In the genomic region with DNA sequence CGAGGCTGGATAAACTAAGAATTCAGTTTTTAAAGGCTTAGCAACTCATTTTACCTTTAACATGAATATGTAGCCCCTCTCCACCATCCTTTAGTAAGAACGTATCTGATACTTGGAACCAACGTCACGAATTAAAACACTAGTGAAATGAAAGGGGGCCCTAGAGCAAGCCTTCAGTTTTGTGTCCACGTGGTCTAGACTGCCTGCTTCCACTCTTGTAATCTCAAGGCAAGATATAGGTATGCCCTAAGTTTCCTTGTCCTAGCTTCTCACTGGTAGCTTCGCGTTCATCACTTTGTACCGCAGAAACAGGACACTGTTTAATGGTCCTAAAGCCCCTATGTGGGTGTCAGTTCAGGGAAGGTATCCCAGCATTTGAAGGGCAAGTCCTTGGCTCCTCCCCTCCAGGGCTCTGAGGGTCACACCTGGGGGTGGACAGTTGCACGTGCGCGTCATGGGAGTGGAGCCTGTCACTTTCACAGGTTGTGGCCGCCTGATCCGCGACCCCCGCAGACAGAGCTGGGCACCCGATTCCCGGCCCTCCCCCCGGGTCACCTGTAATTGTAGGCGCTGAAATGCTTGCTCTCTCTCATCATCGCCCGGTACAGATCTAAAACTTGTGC, we compare ENCODE assay signal across 8 mouse cellular contexts. TPM values are rescaled to one million over a fixed set of nuclear protein-coding genes. Genes with fewer than 3 reads are reported as not detected.
DNase-seq lines count a peak whose midpoint lies in the region; ATAC-seq lines count a peak whose summit lies in the region.

No protein-coding gene starts in this region.

- ATAC-seq in hindbrain, embryonic 16.5 days, result peak; percentile 21
- peak; percentile 52 for ATAC-seq in megakaryocyte progenitor cell, adult 5-6 weeks (replicated peaks; ENCODE audit: poor library complexity)

- peak overlapping the region; percentile 85 for H3K9ac ChIP-seq in hindbrain, embryonic 16.5 days (ENCODE audit: low read depth, low read length)

- 8% methylated on average over 21 of the region's 21 CpGs for WGBS in hindbrain, embryonic 16.5 days

- DNase-seq in T-cell, adult 2 months (ENCODE audit: low spot score), result peak; percentile 18
- peak; percentile 75 for DNase-seq in cerebellum, adult 9-11 months
- peak; percentile 11 to 35 for DNase-seq in frontal cortex, adult 2 months (ENCODE audit: extremely low spot score in 1 of 2, low spot score in 1 of 2)
- peak; percentile 22 to 63 for DNase-seq in left cerebral cortex, postnatal 10 days (ENCODE audit: extremely low spot score in 1 of 2, low spot score in 2 of 2)
- DNase-seq in right cerebral cortex, postnatal 36 days (ENCODE audit: low spot score in 2 of 2), result peak; percentile 14 to 27
- DNase-seq in Muller cell, postnatal 12 days (ENCODE audit: inconsistent ontology term), result no peak

- H3K27me3 ChIP-seq in hindbrain, embryonic 16.5 days (replicated peaks; ENCODE audit: control insufficient read depth, insufficient read depth, low read length), result no peaks in the 10 kb centered on the region

- intact Hi-C loops in left cerebral cortex, postnatal 10 days (cut with DNase I), result loop anchor here (5.0 kb wide), 1 partner anchor 99 kb away; no protein-coding TSS in a partner anchor

- peaks cover 13% of the 10 kb centered on the region for H3K4me1 ChIP-seq in hindbrain, embryonic 16.5 days (ENCODE audit: control insufficient read depth, insufficient read depth, low read depth, low read length)

- H3K36me3 ChIP-seq in hindbrain, embryonic 16.5 days (ENCODE audit: control insufficient read depth, insufficient read depth, low read length), result no peaks in the 10 kb centered on the region

- peak overlapping the region; percentile 46; the same call in 1 of the 2 replicates for H3K27ac ChIP-seq in hindbrain, embryonic 16.5 days (ENCODE audit: low read depth, low read length)

- no peaks in the 10 kb centered on the region for H3K9me3 ChIP-seq in hindbrain, embryonic 16.5 days (ENCODE audit: control insufficient read depth, low read length)

- H3K4me2 ChIP-seq in hindbrain, embryonic 16.5 days (ENCODE audit: low read length), result peak overlapping the region; percentile 91

- peak overlapping the region; percentile 80 for H3K4me3 ChIP-seq in hindbrain, embryonic 16.5 days (ENCODE audit: low read length)

RNA-seq across cellular contexts. Expression of gene Fars2, which starts 0.6 kb away (rescaled TPM):
- 28.2 and 33.0 TPM in 2 replicates for polyA plus RNA-seq in frontal cortex, adult 2 months (2012; rRNA removed)
- polyA plus RNA-seq in hindbrain, embryonic 16.5 days (2015; fragmentation: Nextera tagmentation; extraction: Ambion mirVana), result 29.2 and 29.4 TPM in 2 replicates
- 10 to 100 TPM; 31.1 to 37.6 TPM for total RNA-seq in left cerebral cortex, postnatal 10 days (2021)
- 23.9 and 24.0 TPM in 2 replicates for total RNA-seq in megakaryocyte progenitor cell, adult 5-6 weeks (2015)
- total RNA-seq in megakaryocyte progenitor cell, adult 5-6 weeks (2017), result 42.6 and 48.5 TPM in 2 replicates

RNA-seq across cellular contexts. Expression of gene Lyrm4, which starts 0.7 kb away (rescaled TPM):
- 16.8 and 17.5 TPM in 2 replicates for polyA plus RNA-seq in frontal cortex, adult 2 months (2012; rRNA removed)
- 38.8 and 40.0 TPM in 2 replicates for polyA plus RNA-seq in hindbrain, embryonic 16.5 days (2015; fragmentation: Nextera tagmentation; extraction: Ambion mirVana)
- total RNA-seq in left cerebral cortex, postnatal 10 days (2021), result 10 to 100 TPM; 19.8 to 20.7 TPM
- total RNA-seq in megakaryocyte progenitor cell, adult 5-6 weeks (2015), result 12.3 and 14.0 TPM in 2 replicates
- total RNA-seq in megakaryocyte progenitor cell, adult 5-6 weeks (2017), result 13.5 and 15.5 TPM in 2 replicates
